Mouse (Mus musculus) ES-E14 (cell line): ENCODE measurements around the gene Crabp1.

Experiments used
- HCFC1 ChIP-seq: IDR thresholded peaks from 2 replicates; pipeline ENCODE4 v1.6.1; 2012; ENCODE audit warnings: low read length, inconsistent platforms, borderline replicate concordance; ENCODE audit not compliant: insufficient read depth
- ZC3H11A ChIP-seq: IDR thresholded peaks from 2 replicates; pipeline ENCODE4 v1.6.1; 2012; ENCODE audit warnings: low read depth, mild to moderate bottlenecking, inconsistent platforms, low read length, borderline replicate concordance

DNA sequence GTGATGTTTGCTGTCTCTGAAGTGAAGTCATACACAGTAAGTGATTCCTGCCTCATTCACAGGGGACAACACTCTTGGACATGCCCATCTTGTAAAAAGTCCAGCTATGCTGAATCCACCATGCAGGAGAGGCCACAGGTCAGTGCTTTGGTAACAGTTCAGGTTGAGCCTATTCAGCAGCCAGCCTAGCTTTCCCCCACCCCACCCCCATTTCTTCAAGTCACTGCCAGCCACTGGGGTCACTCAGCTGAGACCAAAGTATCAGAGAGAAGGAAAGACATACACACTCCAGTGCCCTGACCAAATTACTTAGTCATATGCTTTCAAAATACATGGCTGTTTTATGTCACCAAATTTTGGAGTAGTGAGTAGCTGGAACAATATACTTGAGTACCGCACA is 21.5 kb downstream of the Crabp1 start:
- TF ChIP-seq ZC3H11A = no peak
- no peak for TF ChIP-seq HCFC1
